Mouse (Mus musculus): Measurements from ENCODE around the gene Sars.

GRCm38 (mm10) chr3:108474969-108475368 is 30.0 kb upstream of the Sars start:
- no peak for TF ChIP-seq CTCF (IDR thresholded peaks at IDR 0.05; ENCODE audit: low read depth, low read length)
- TF ChIP-seq POLR2A (IDR thresholded peaks at IDR 0.05; ENCODE audit: borderline replicate concordance, low read depth, low read length): no peak

Data from bone marrow macrophage, adult 2 months (primary cell).